Mouse (Mus musculus) stomach, embryonic 15.5 days (tissue): Measurements from ENCODE around the gene Tubb4b. TPM values are rescaled to one million over a fixed set of nuclear protein-coding genes. Genes with fewer than 3 reads are reported as not detected.
"Not testable (repeated sequence)": the region's sequence is repeated elsewhere in the genome, so short reads cannot be mapped to it uniquely, and the experiment has no call there.

Source experiments
- ATAC-seq: fragments of 200-750 bp; cut with Nextera tagmentation; 2 replicates; pipeline ENCODE4 v1.8.0; 2017; ENCODE audit warnings: low read depth, moderate number of reproducible peaks, moderate TSS enrichment; ENCODE audit not compliant: insufficient read depth, low FRiP score
- H3K27ac ChIP-seq: fragments of 300-500 bp; sonication (generic); 2 replicates; pipeline ENCODE4 v1.5.1; 2015; ENCODE audit warnings: mild to moderate bottlenecking, inconsistent platforms
- H3K27me3 ChIP-seq: fragments of 300-500 bp; sonication (generic); replicated peaks from 2 replicates; pipeline ENCODE4 v1.6.1; 2015; ENCODE audit warnings: inconsistent platforms
- H3K36me3 ChIP-seq: fragments of 300-500 bp; sonication (generic); 2 replicates; pipeline ENCODE4 v1.6.1; 2015; ENCODE audit warnings: inconsistent platforms
- H3K4me1 ChIP-seq: fragments of 300-500 bp; sonication (generic); 2 replicates; pipeline ENCODE4 v1.6.1; 2015; ENCODE audit warnings: inconsistent platforms
- H3K4me2 ChIP-seq: fragments of 300-500 bp; sonication (generic); 2 replicates; pipeline ENCODE4 v1.6.1; 2015; ENCODE audit warnings: mild to moderate bottlenecking, inconsistent platforms
- H3K4me3 ChIP-seq: fragments of 300-500 bp; sonication (generic); replicated peaks from 2 replicates; pipeline ENCODE4 v1.5.1; 2015; ENCODE audit warnings: inconsistent platforms
- H3K9ac ChIP-seq: fragments of 300-500 bp; sonication (generic); 2 replicates; pipeline ENCODE4 v1.6.1; 2015; ENCODE audit warnings: inconsistent platforms
- H3K9me3 ChIP-seq: fragments of 300-500 bp; sonication (generic); 2 replicates; pipeline ENCODE4 v1.6.1; 2016; ENCODE audit warnings: inconsistent platforms
- WGBS: fragments of 180-500 bp; shearing (Covaris S2); methylation state at CpG from one replicate; pipeline ENCODE4 v1.1.7; 2015; 5-methylcytosine and 5-hydroxymethylcytosine counted together
- polyA plus RNA-seq: library from polyadenylated mRNA; unstranded; fragments of >200 nt; fragmentation: Nextera tagmentation; extraction: Ambion mirVana; gene quantifications from 2 replicates; pipeline ENCODE4 v1.2.1, GENCODE M21; 2015

The Tubb4b gene
- polyA plus RNA-seq, 1 experiment from 2014 or later, result 607 TPM

- Histone ChIP-seq H3K9ac (peak overlapping the region; percentile 27; the same call in 1 of the 2 replicates), H3K4me3 (peak overlapping the region; percentile 74), H3K27ac (peak overlapping the region; percentile 48), H3K27me3 (peaks cover 5% of the 10 kb centered on the region; the same call in 1 of the 2 replicates), H3K36me3 (no peaks in the 10 kb centered on the region), H3K9me3 (no peaks in the 10 kb centered on the region), H3K4me1 (peaks cover 41% of the 10 kb centered on the region), H3K4me2 (peak overlapping the region; percentile 84)
- WGBS, result under 1% methylated on average over 82 of the region's 82 CpGs
- ATAC-seq, result peak; percentile 2; the same call in 1 of the 2 replicates
Measured at GRCm38 (mm10) chr2:25262795-25263622, 38.5 kb upstream of the Tubb4b start.

GRCm38 (mm10) chr2:25262291-25262767, 37.8 kb upstream of the Tubb4b start, which contains the start of gene Tprn:
TSS of gene Tprn (plus strand) at chr2:25262618.
- H3K36me3 ChIP-seq, result no peaks in the 10 kb centered on the region
- ATAC-seq, result peak; percentile 98
- H3K27me3 ChIP-seq, result peaks cover 5% of the 10 kb centered on the region; the same call in 1 of the 2 replicates
- H3K27ac ChIP-seq, result peak within 1 kb of the TSS; percentile 77
- H3K4me2 ChIP-seq, result peak within 1 kb of the TSS; percentile 84
- H3K4me1 ChIP-seq, result peaks cover 37% of the 10 kb centered on the region
- WGBS, result under 1% methylated on average over 39 of the region's 39 CpGs
- H3K4me3 ChIP-seq, result peak within 1 kb of the TSS; percentile 74
- H3K9me3 ChIP-seq, result no peaks in the 10 kb centered on the region
- peak within 1 kb of the TSS; percentile 27; the same call in 1 of the 2 replicates for H3K9ac ChIP-seq

GRCm38 (mm10) chr2:25261870-25262269, 37.4 kb upstream of the Tubb4b start:
- H3K27ac ChIP-seq, result peak overlapping the region; percentile 77
- peaks cover 5% of the 10 kb centered on the region; the same call in 1 of the 2 replicates for H3K27me3 ChIP-seq
- WGBS, result 51% methylated on average over 12 of the region's 12 CpGs
- peak overlapping the region; percentile 84 for H3K4me2 ChIP-seq
- H3K4me1 ChIP-seq, result peaks cover 33% of the 10 kb centered on the region
- no peaks in the 10 kb centered on the region for H3K36me3 ChIP-seq
- ATAC-seq, result no peak
- peak overlapping the region; percentile 74 for H3K4me3 ChIP-seq
- no peaks in the 10 kb centered on the region for H3K9me3 ChIP-seq
- no peak overlapping the region for H3K9ac ChIP-seq

DNA sequence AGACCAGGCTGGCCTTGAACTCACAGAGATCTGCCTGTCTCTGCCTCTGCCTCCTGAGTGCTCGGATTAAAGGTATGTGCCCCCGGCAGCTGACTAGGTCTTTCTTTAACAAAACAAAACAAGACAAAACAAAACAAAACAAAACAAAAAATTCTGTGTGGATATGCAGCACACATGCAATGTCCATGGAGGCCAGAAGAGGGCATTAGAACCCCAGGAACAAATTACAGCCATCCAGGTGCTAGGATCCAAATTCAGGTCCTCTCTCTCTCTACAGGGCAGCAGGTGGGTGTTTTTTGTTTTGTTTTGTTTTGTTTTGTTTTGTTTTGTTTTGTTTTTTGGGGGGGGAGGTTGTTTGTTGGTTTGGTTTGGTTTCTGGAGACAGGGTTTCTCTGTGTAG, 34.4 kb upstream of the Tubb4b start:
- Histone ChIP-seq H3K27ac (no peak overlapping the region), H3K4me1 (peaks cover 22% of the 10 kb centered on the region), H3K36me3 (no peaks in the 10 kb centered on the region), H3K27me3 (peaks cover 4% of the 10 kb centered on the region; the same call in 1 of the 2 replicates), H3K9me3 (no peaks in the 10 kb centered on the region), H3K9ac (no peak overlapping the region), H3K4me3 (no peak overlapping the region), H3K4me2 (no peak overlapping the region)
- 50% methylated on average over 2 of the region's 2 CpGs for WGBS
- no peak for ATAC-seq

GRCm38 (mm10) chr2:25257250-25257649, 32.7 kb upstream of the Tubb4b start:
- H3K4me3 ChIP-seq, H3K36me3 ChIP-seq, H3K4me2 ChIP-seq, H3K27ac ChIP-seq, H3K27me3 ChIP-seq, H3K9me3 ChIP-seq, H3K9ac ChIP-seq, ATAC-seq: not testable (repeated sequence)
- 86% methylated on average over 5 of the region's 5 CpGs for WGBS
- peaks cover 14% of the 10 kb centered on the region for H3K4me1 ChIP-seq

GRCm38 (mm10) chr2:25256443-25257109, 32.1 kb upstream of the Tubb4b start:
- not testable (repeated sequence) for H3K27me3 ChIP-seq, ATAC-seq, H3K9me3 ChIP-seq, H3K27ac ChIP-seq, H3K36me3 ChIP-seq
- WGBS, result 57% methylated on average over 12 of the region's 12 CpGs
- Histone ChIP-seq H3K4me2 (peak overlapping the region; percentile 96), H3K4me1 (peaks cover 14% of the 10 kb centered on the region), H3K9ac (0 out of 2 replicates have a peak overlapping the region, but pooled peaks have one; percentile 86), H3K4me3 (peak overlapping the region; percentile 92)

- 0% methylated on average over 39 of the region's 39 CpGs for WGBS
Measured at GRCm38 (mm10) chr2:25255284-25255779, 30.8 kb upstream of the Tubb4b start, which contains the start of gene Tmem203. TSS of gene Tmem203 (plus strand) at chr2:25255439.

DNA sequence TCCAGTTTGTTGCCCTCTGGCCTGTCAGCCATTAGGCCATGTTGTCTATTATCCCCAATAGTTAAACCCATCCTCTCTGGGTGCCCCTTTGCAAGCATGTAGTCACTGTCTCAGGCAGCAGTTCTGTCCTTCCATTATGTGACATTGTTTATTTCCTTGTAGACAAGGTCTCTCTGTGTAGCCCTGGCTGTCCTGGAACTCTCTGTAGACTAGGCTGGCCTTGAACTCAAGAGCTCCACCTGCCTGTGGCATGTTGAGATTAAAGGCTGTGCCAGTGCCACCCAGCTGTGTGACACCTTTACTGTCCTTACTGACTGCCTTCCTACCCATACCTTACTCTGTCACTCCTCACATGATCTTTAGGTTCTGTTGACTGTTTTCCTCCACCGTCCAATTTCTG, 27.8 kb upstream of the Tubb4b start:
- H3K27ac ChIP-seq, result no peak overlapping the region
- no peak overlapping the region for H3K9ac ChIP-seq
- ATAC-seq, result no peak
- WGBS, result 66% methylated on average over 1 of the region's 1 CpGs
- no peaks in the 10 kb centered on the region for H3K9me3 ChIP-seq
- H3K4me3 ChIP-seq, result no peak overlapping the region
- H3K36me3 ChIP-seq, result peaks cover 38% of the 10 kb centered on the region; the same call in 1 of the 2 replicates
- H3K27me3 ChIP-seq, result no peaks in the 10 kb centered on the region
- H3K4me1 ChIP-seq, result peaks cover 14% of the 10 kb centered on the region
- H3K4me2 ChIP-seq, result no peak overlapping the region

More at GRCm38 (mm10) chr2:25255284-25255779, 30.8 kb upstream of the Tubb4b start, which contains the start of gene Tmem203:
- Histone ChIP-seq H3K9me3 (no peaks in the 10 kb centered on the region), H3K36me3 (peaks cover 15% of the 10 kb centered on the region; the same call in 1 of the 2 replicates), H3K4me2 (peak within 1 kb of the TSS; percentile 96), H3K27ac (peak within 1 kb of the TSS; percentile 75), H3K27me3 (no peaks in the 10 kb centered on the region), H3K9ac (peak within 1 kb of the TSS; percentile 86), H3K4me1 (peaks cover 14% of the 10 kb centered on the region), H3K4me3 (peak within 1 kb of the TSS; percentile 92)
- peak; percentile 86 for ATAC-seq

GRCm38 (mm10) chr2:25246183-25247072, 21.9 kb upstream of the Tubb4b start, which contains the start of gene AL732309.1:
TSS of gene AL732309.1 (minus strand) at chr2:25246863.
- WGBS, result 79% methylated on average over 10 of the region's 10 CpGs
- H3K4me2 ChIP-seq, result no peak within 1 kb of the TSS
- peaks cover 31% of the 10 kb centered on the region; the same call in 1 of the 2 replicates for H3K36me3 ChIP-seq
- no peak within 1 kb of the TSS for H3K4me3 ChIP-seq
- H3K9ac ChIP-seq, result no peak within 1 kb of the TSS
- 0 out of 2 replicates have a peak, but pooled peaks cover 19% of the 10 kb centered on the region for H3K27me3 ChIP-seq
- ATAC-seq, result peak; percentile 63
- no peak within 1 kb of the TSS; the same call in 1 of the 2 replicates for H3K27ac ChIP-seq
- H3K4me1 ChIP-seq, result peaks cover 13% of the 10 kb centered on the region; the same call in 1 of the 2 replicates
- no peaks in the 10 kb centered on the region for H3K9me3 ChIP-seq

GRCm38 (mm10) chr2:25244144-25244543, 19.6 kb upstream of the Tubb4b start:
- H3K4me3 ChIP-seq, result no peak overlapping the region
- no peak overlapping the region for H3K27ac ChIP-seq
- H3K27me3 ChIP-seq, result 0 out of 2 replicates have a peak, but pooled peaks cover 20% of the 10 kb centered on the region
- WGBS, result 88% methylated on average over 4 of the region's 4 CpGs
- no peak overlapping the region for H3K4me2 ChIP-seq
- peaks cover 25% of the 10 kb centered on the region for H3K4me1 ChIP-seq
- H3K9me3 ChIP-seq, result no peaks in the 10 kb centered on the region
- H3K36me3 ChIP-seq, result 0 out of 2 replicates have a peak, but pooled peaks cover 12% of the 10 kb centered on the region
- ATAC-seq, result no peak
- no peak overlapping the region for H3K9ac ChIP-seq
